Mouse (Mus musculus): ENCODE results near the gene Gas2l1. TPM values are rescaled to one million over a fixed set of nuclear protein-coding genes. Genes with fewer than 3 reads are reported as not detected.

The Gas2l1 gene
- polyA plus RNA-seq, 1 experiment, result 69.3 TPM

DNA sequence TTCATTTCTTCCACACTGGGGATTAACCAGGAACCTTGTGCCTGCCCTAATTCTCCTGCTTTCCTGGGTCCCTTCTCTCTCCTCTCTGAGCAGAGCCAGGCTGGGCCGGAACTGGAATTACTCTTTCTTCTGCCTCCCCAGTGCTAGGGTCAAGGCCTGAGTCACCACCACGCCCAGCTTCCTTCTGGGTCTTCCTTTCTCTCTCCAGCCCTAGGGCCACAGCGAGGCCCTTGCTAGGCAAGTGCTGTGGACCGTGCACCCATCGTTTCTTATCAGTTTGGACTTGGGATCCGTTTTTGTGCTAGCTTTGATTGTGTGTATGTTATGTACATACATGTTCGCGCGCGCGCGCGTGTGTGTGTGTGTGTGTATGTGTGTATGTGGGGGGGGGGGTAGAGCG is 11.0 kb downstream of the Gas2l1 start:
- H3K36me3 ChIP-seq (ENCODE audit: control insufficient read depth, insufficient read depth), result no peaks in the 10 kb centered on the region
- no peaks in the 10 kb centered on the region for H3K27me3 ChIP-seq (ENCODE audit: control insufficient read depth, insufficient read depth, insufficient read length)
- no peaks in the 10 kb centered on the region for H3K79me2 ChIP-seq (ENCODE audit: control insufficient read depth, insufficient read depth)
- no peak overlapping the region for H3ac ChIP-seq (ENCODE audit: control insufficient read depth, insufficient read length)
- TF ChIP-seq POLR2A (IDR thresholded peaks at IDR 0.05; ENCODE audit: insufficient read length, low read depth), result no peak
- no peak for TF ChIP-seq E2F4 (IDR thresholded peaks at IDR 0.05; ENCODE audit: insufficient read depth)
- TF ChIP-seq REST (IDR thresholded peaks at IDR 0.05; ENCODE audit: insufficient read depth, insufficient read length), result no peak
- TF ChIP-seq TCF3 (IDR thresholded peaks at IDR 0.05; ENCODE audit: insufficient read length, low read depth), result no peak
- no peak for TF ChIP-seq MYOG (IDR thresholded peaks at IDR 0.05; ENCODE audit: control insufficient read depth in 1 of 3, insufficient read depth in 1 of 3, insufficient read length in 2 of 3, low read depth in 2 of 3)
- no peak for TF ChIP-seq MAX (IDR thresholded peaks at IDR 0.05; ENCODE audit: low read depth)
- no peak for TF ChIP-seq USF1 (IDR thresholded peaks at IDR 0.05; ENCODE audit: low read depth)
- TF ChIP-seq SRF (IDR thresholded peaks at IDR 0.05; ENCODE audit: control insufficient read depth, insufficient read length, low read depth), result no peak
- TF ChIP-seq TCF12 (IDR thresholded peaks at IDR 0.05; ENCODE audit: insufficient read depth, poor library complexity, severe bottlenecking), result no peak
- TF ChIP-seq POLR2AphosphoS2 (IDR thresholded peaks at IDR 0.05; ENCODE audit: insufficient read length, low read depth), result no peak
- TF ChIP-seq CEBPB (IDR thresholded peaks at IDR 0.05; ENCODE audit: insufficient read depth, poor library complexity, severe bottlenecking), result no peak
- no peak for TF ChIP-seq MYOD1 (IDR thresholded peaks at IDR 0.05; ENCODE audit: control insufficient read depth in 1 of 3, insufficient read length in 2 of 3, low read depth in 2 of 3)
- no peak overlapping the region for H3K4me2 ChIP-seq (ENCODE audit: low read depth)
- H3K4me3 ChIP-seq, result no peak overlapping the region

DNA sequence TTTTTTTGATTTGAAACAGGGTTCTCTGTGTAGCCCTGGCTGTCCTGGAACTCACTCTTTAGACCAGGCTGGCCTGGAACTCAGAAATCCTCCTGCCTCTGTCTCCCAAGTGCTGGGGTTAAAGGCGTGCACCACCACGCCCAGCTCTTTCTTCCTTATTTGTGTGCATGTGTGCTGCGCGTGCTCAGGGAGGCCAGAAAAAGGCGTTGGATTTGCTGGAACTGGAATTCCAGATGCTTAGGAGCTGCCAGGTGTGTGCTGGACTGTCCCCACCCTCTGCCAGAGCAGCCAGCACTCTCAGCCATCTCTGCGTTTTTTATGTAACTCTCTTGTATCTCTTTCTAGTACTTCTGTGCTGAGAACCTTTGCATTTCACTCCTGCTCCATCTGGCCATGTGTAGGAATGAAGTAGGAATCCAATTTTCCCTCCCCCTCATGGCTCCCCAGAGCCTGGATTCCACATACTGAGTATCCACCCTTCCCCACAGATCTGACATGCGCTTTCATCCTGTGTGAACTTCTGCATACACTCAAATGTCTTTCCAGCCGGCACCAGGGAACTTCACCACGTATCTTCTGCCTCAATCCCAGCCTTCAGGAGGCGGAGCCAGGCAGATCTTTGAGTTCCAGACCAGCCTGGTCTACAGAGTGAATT is 12.8 kb downstream of the Gas2l1 start:
- H3K4me2 ChIP-seq (ENCODE audit: low read depth), result no peak overlapping the region
- TF ChIP-seq SRF (IDR thresholded peaks at IDR 0.05; ENCODE audit: control insufficient read depth, insufficient read length, low read depth), result no peak
- no peak for TF ChIP-seq E2F4 (IDR thresholded peaks at IDR 0.05; ENCODE audit: insufficient read depth)
- TF ChIP-seq MYOD1 (IDR thresholded peaks at IDR 0.05; ENCODE audit: control insufficient read depth in 1 of 3, insufficient read length in 2 of 3, low read depth in 2 of 3), result no peak
- TF ChIP-seq MAX (IDR thresholded peaks at IDR 0.05; ENCODE audit: low read depth), result no peak
- TF ChIP-seq USF1 (IDR thresholded peaks at IDR 0.05; ENCODE audit: low read depth), result no peak
- TF ChIP-seq REST (IDR thresholded peaks at IDR 0.05; ENCODE audit: insufficient read depth, insufficient read length), result no peak
- TF ChIP-seq POLR2A (IDR thresholded peaks at IDR 0.05; ENCODE audit: insufficient read length, low read depth), result no peak
- no peak for TF ChIP-seq CEBPB (IDR thresholded peaks at IDR 0.05; ENCODE audit: insufficient read depth, poor library complexity, severe bottlenecking)
- TF ChIP-seq TCF12 (IDR thresholded peaks at IDR 0.05; ENCODE audit: insufficient read depth, poor library complexity, severe bottlenecking), result no peak
- no peak for TF ChIP-seq TCF3 (IDR thresholded peaks at IDR 0.05; ENCODE audit: insufficient read length, low read depth)
- no peak for TF ChIP-seq MYOG (IDR thresholded peaks at IDR 0.05; ENCODE audit: control insufficient read depth in 1 of 3, insufficient read depth in 1 of 3, insufficient read length in 2 of 3, low read depth in 2 of 3)
- TF ChIP-seq POLR2AphosphoS2 (IDR thresholded peaks at IDR 0.05; ENCODE audit: insufficient read length, low read depth), result no peak
- no peaks in the 10 kb centered on the region for H3K27me3 ChIP-seq (ENCODE audit: control insufficient read depth, insufficient read depth, insufficient read length)
- no peak overlapping the region for H3K4me3 ChIP-seq
- H3K36me3 ChIP-seq (ENCODE audit: control insufficient read depth, insufficient read depth), result no peaks in the 10 kb centered on the region
- H3ac ChIP-seq (ENCODE audit: control insufficient read depth, insufficient read length), result no peak overlapping the region
- H3K79me2 ChIP-seq (ENCODE audit: control insufficient read depth, insufficient read depth), result no peaks in the 10 kb centered on the region

- TF ChIP-seq MYOD1 (IDR thresholded peaks at IDR 0.05; ENCODE audit: control insufficient read depth in 1 of 3, insufficient read length in 2 of 3, low read depth in 2 of 3), result no peak
- no peak for TF ChIP-seq TCF3 (IDR thresholded peaks at IDR 0.05; ENCODE audit: insufficient read length, low read depth)
- TF ChIP-seq POLR2A (IDR thresholded peaks at IDR 0.05; ENCODE audit: insufficient read length, low read depth), result no peak
- no peak for TF ChIP-seq MAX (IDR thresholded peaks at IDR 0.05; ENCODE audit: low read depth)
- no peak for TF ChIP-seq MYOG (IDR thresholded peaks at IDR 0.05; ENCODE audit: control insufficient read depth in 1 of 3, insufficient read depth in 1 of 3, insufficient read length in 2 of 3, low read depth in 2 of 3)
- H3ac ChIP-seq (ENCODE audit: control insufficient read depth, insufficient read length), result no peak overlapping the region
- no peaks in the 10 kb centered on the region for H3K79me2 ChIP-seq (ENCODE audit: control insufficient read depth, insufficient read depth)
- H3K4me3 ChIP-seq, result no peak overlapping the region
- H3K36me3 ChIP-seq (ENCODE audit: control insufficient read depth, insufficient read depth), result no peaks in the 10 kb centered on the region
- H3K4me2 ChIP-seq (ENCODE audit: low read depth), result no peak overlapping the region
- no peaks in the 10 kb centered on the region for H3K27me3 ChIP-seq (ENCODE audit: control insufficient read depth, insufficient read depth, insufficient read length)
Measured at GRCm38 (mm10) chr11:5051629-5052028, 13.5 kb downstream of the Gas2l1 start.

- no peak overlapping the region for H3ac ChIP-seq (ENCODE audit: control insufficient read depth, insufficient read length)
- peak overlapping the region; percentile 3 for H3K4me2 ChIP-seq (ENCODE audit: low read depth)
- H3K36me3 ChIP-seq (ENCODE audit: control insufficient read depth, insufficient read depth), result peaks cover 5% of the 10 kb centered on the region
- no peaks in the 10 kb centered on the region for H3K79me2 ChIP-seq (ENCODE audit: control insufficient read depth, insufficient read depth)
- TF ChIP-seq CEBPB (IDR thresholded peaks at IDR 0.05; ENCODE audit: insufficient read depth, poor library complexity, severe bottlenecking) (no peak), E2F4 (IDR thresholded peaks at IDR 0.05; ENCODE audit: insufficient read depth) (no peak), POLR2A (IDR thresholded peaks at IDR 0.05; ENCODE audit: insufficient read length, low read depth) (no peak), MAX (IDR thresholded peaks at IDR 0.05; ENCODE audit: low read depth) (no peak), MYOG (IDR thresholded peaks at IDR 0.05; ENCODE audit: control insufficient read depth in 1 of 3, insufficient read depth in 1 of 3, insufficient read length in 2 of 3, low read depth in 2 of 3) (no peak), TCF12 (IDR thresholded peaks at IDR 0.05; ENCODE audit: insufficient read depth, poor library complexity, severe bottlenecking) (no peak), REST (IDR thresholded peaks at IDR 0.05; ENCODE audit: insufficient read depth, insufficient read length) (no peak)
- no peaks in the 10 kb centered on the region for H3K27me3 ChIP-seq (ENCODE audit: control insufficient read depth, insufficient read depth, insufficient read length)
- H3K4me3 ChIP-seq, result no peak overlapping the region
Measured at GRCm38 (mm10) chr11:5046321-5046926, 18.7 kb downstream of the Gas2l1 start.

Measured in myocyte (in vitro differentiated cells).